Mouse (Mus musculus): ENCODE measurements around the gene E130308A19Rik.

DNA sequence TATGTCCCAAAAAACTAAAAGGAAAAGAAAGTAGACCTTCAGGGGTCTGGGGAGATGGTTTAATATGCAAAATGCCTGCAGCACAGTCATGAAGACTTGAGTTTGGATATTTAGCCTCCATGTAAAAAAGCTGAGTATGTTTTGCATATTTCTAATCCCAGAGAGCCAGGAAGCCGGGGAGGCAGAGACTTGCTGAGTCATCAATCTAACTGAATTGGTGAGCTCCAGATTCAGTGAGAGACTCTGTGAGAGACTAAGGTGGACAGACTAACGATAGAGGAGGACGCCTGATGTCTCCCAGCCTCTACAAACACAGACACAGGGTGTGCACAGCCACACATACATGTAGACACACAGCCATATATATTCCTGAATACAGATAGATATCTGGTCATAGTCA, 21.1 kb upstream of the E130308A19Rik start:
- no peak for TF ChIP-seq CTCF (IDR thresholded peaks at IDR 0.05; ENCODE audit: low read depth)
- TF ChIP-seq EP300 (IDR thresholded peaks at IDR 0.05; ENCODE audit: low read depth), result no peak

All from heart, postnatal 0 days (tissue).